Comparison of ENCODE assay signal across 8 mouse cellular contexts in genomic region chr10:118141884-118142801, GRCm38 (mm10). TPM values are rescaled to one million over a fixed set of nuclear protein-coding genes. Genes with fewer than 3 reads are reported as not detected.
A peak's percentile ranks its signal among the peaks of the same experiment; 100 is the strongest.
DNase-seq lines count a peak whose midpoint lies in the region; ATAC-seq and TF ChIP-seq lines count a peak whose summit lies in the region.

No protein-coding gene starts in this region.

- H3K36me3 ChIP-seq in kidney, embryonic 16.5 days (ENCODE audit: insufficient read depth, low read length) = peaks cover 6% of the 10 kb centered on the region
- H3K36me3 ChIP-seq in hindbrain, embryonic 10.5 days = peaks cover 34% of the 10 kb centered on the region
- H3K36me3 ChIP-seq in liver, embryonic 12.5 days = peaks cover 9% of the 10 kb centered on the region

- no peak overlapping the region for H3K27ac ChIP-seq in kidney, embryonic 16.5 days (ENCODE audit: low read length)
- H3K27ac ChIP-seq in hindbrain, embryonic 10.5 days = peak overlapping the region; percentile 89
- peak overlapping the region; percentile 53 for H3K27ac ChIP-seq in liver, embryonic 12.5 days

- peak overlapping the region; percentile 82 for H3K4me3 ChIP-seq in kidney, embryonic 16.5 days (ENCODE audit: low read length)
- peak overlapping the region; percentile 96 for H3K4me3 ChIP-seq in hindbrain, embryonic 10.5 days
- H3K4me3 ChIP-seq in liver, embryonic 12.5 days = peak overlapping the region; percentile 88

- WGBS in kidney, embryonic 16.5 days = 4% methylated on average over 37 of the region's 53 CpGs
- 3% methylated on average over 53 of the region's 53 CpGs for WGBS in hindbrain, embryonic 10.5 days
- WGBS in liver, embryonic 12.5 days (ENCODE audit: insufficient replicate concordance) = 4% methylated on average over 44 of the region's 53 CpGs

- no peak for DNase-seq in kidney, postnatal 10 days
- DNase-seq in brain, embryonic 14.5 days (ENCODE audit: low read depth) = peak; percentile 51
- DNase-seq in hindbrain, embryonic 10.5 days (ENCODE audit: low spot score) = no peak
- peak; percentile 67 for DNase-seq in right cerebral cortex, postnatal 14 days
- no peak for DNase-seq in gastrocnemius, postnatal 10 days
- no peak for DNase-seq in T-cell, adult 2 months (ENCODE audit: low spot score)

- H3K9me3 ChIP-seq in kidney, embryonic 16.5 days (ENCODE audit: low read length) = no peaks in the 10 kb centered on the region
- no peaks in the 10 kb centered on the region for H3K9me3 ChIP-seq in hindbrain, embryonic 10.5 days
- H3K9me3 ChIP-seq in liver, embryonic 12.5 days (replicated peaks) = no peaks in the 10 kb centered on the region

- H3K4me2 ChIP-seq in kidney, embryonic 16.5 days (replicated peaks; ENCODE audit: low read depth, low read length) = peak overlapping the region; percentile 78
- H3K4me2 ChIP-seq in liver, embryonic 12.5 days = peak overlapping the region; percentile 94

- peak; percentile 86 for ATAC-seq in kidney, embryonic 16.5 days (ENCODE audit: low FRiP score, low TSS enrichment)
- no peak for ATAC-seq in liver, embryonic 12.5 days

- no peaks in the 10 kb centered on the region for H3K27me3 ChIP-seq in kidney, embryonic 16.5 days (ENCODE audit: insufficient read depth, low read length)
- H3K27me3 ChIP-seq in hindbrain, embryonic 10.5 days (ENCODE audit: insufficient read depth, poor library complexity, severe bottlenecking) = no peaks in the 10 kb centered on the region
- H3K27me3 ChIP-seq in liver, embryonic 12.5 days (replicated peaks) = no peaks in the 10 kb centered on the region

- peaks cover 9% of the 10 kb centered on the region for H3K4me1 ChIP-seq in kidney, embryonic 16.5 days (ENCODE audit: insufficient read depth, low read length)
- H3K4me1 ChIP-seq in hindbrain, embryonic 10.5 days (replicated peaks) = peaks cover 38% of the 10 kb centered on the region
- H3K4me1 ChIP-seq in liver, embryonic 12.5 days = peaks cover 22% of the 10 kb centered on the region

- TF ChIP-seq POLR2A in brain, embryonic 14.5 days (IDR thresholded peaks at IDR 0.05; ENCODE audit: borderline replicate concordance, extremely low read depth, insufficient read depth, insufficient read length, poor library complexity, severe bottlenecking) = peak; percentile 39; the same call in 1 of the 2 replicates

- TF ChIP-seq CTCF in brain, embryonic 14.5 days (IDR thresholded peaks at IDR 0.05; ENCODE audit: borderline replicate concordance, extremely low read depth, insufficient read depth, insufficient read length) = no peak

- peak overlapping the region; percentile 73 for H3K9ac ChIP-seq in kidney, embryonic 16.5 days (replicated peaks; ENCODE audit: low read length)
- peak overlapping the region; percentile 88 for H3K9ac ChIP-seq in liver, embryonic 12.5 days

RNA-seq across cellular contexts. Expression of gene Mdm1, which starts 0.5 kb away (rescaled TPM):
- polyA plus RNA-seq in kidney, embryonic 16.5 days (2015; fragmentation: Nextera tagmentation; extraction: Ambion mirVana) = 26.7 and 27.1 TPM in 2 replicates
- 50.1 and 53.2 TPM in 2 replicates for polyA plus RNA-seq in brain, embryonic 14.5 days (2012; rRNA removed)
- polyA plus RNA-seq in hindbrain, embryonic 10.5 days (2016; fragmentation: Nextera tagmentation; extraction: Ambion mirVana) = 52.1 and 53.5 TPM in 2 replicates
- polyA plus RNA-seq in liver, embryonic 12.5 days (2016; fragmentation: Nextera tagmentation; extraction: Ambion mirVana) = 17.9 and 19.6 TPM in 2 replicates
- 1 to 10 TPM; 3.3 to 5.4 TPM for total RNA-seq in gastrocnemius, postnatal 10 days (2021)

Comparison
In these comparisons a context has a peak if more than half of its experiments do, and no peak if none do; other contexts are left out.
1. DNase-seq: peak in brain, embryonic 14.5 days (single experiment) and right cerebral cortex, postnatal 14 days (single experiment); none in kidney, postnatal 10 days (single experiment), hindbrain, embryonic 10.5 days (single experiment), gastrocnemius, postnatal 10 days (single experiment) and T-cell, adult 2 months (single experiment).
2. Peak in every context shown above with its lines, with median percentiles within 50 percentile points of each other: H3K4me3 ChIP-seq.